Mouse (Mus musculus): Measurements from ENCODE around the gene Ybx1. TPM values are rescaled to one million over a fixed set of nuclear protein-coding genes. Genes with fewer than 3 reads are reported as not detected.

Ybx1 gene
- polyA plus RNA-seq, 1 experiment from 2014 or later = 1,193 TPM

DNA sequence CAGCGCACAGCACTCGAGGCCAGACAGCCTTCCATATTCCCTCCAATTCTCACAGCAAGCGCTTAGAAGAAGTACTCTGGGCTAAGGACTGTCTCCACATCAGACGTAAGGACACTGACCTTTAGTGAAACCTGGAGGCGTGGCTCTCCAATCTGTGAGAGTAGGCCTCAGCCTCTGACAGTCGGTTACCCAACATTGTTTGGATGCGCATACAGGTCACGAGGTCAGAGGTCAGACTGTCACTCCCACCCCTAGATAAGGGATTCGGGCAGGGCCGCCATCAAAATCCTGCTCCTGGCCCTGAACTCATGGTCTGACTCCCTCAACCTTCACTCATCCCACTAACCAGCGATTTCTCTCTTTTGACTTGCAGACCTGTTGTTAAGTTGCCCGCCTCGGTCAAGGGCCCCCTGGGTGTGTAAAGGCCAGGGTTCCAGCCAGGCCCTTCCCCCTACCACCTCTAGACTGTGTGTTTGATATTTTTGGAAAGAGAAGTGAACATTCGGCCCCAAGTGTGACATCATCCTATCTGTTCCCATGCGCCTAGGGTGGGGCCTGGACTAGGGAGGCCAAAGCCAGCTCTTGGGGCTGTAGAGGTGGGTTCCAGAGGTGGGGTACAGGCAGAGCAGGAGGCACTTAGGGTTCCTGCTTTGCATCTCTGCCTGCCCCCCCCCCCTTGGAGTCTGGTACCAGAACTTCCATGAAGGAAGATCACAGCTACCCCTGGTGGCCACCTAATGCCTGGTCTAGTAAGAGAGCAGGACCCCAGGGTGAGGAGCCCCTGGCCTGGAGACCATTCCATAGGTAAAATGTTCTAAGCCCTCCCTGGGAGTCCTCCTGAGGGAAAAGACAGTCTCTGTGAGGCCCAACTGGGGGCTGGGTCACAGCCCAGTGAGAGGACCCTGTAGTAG lies 34.8 kb downstream of the Ybx1 start:
- Histone ChIP-seq H3K9ac (ENCODE audit: low read depth, low read length) (no peak overlapping the region), H3K36me3 (ENCODE audit: control insufficient read depth, insufficient read depth, low read length) (no peaks in the 10 kb centered on the region), H3K27me3 (ENCODE audit: control insufficient read depth, insufficient read depth, low read length) (no peaks in the 10 kb centered on the region), H3K27ac (ENCODE audit: low read depth, low read length) (no peak overlapping the region), H3K4me3 (ENCODE audit: low read depth, low read length) (no peak overlapping the region), H3K4me1 (replicated peaks; ENCODE audit: control insufficient read depth, insufficient read depth, low read length) (no peaks in the 10 kb centered on the region), H3K4me2 (replicated peaks; ENCODE audit: low read depth, low read length) (no peak overlapping the region), H3K9me3 (ENCODE audit: control insufficient read depth, low read length) (no peaks in the 10 kb centered on the region)
- DNase-seq (ENCODE audit: low spot score) (no peak), ATAC-seq (ENCODE audit: low FRiP score) (0 out of 2 replicates have a peak, but pooled peaks have one; percentile 27)
- 73% methylated on average over 15 of the region's 15 CpGs for WGBS

GRCm38 (mm10) chr4:119257083-119257482 lies 37.3 kb downstream of the Ybx1 start:
- DNase-seq (ENCODE audit: low spot score) (no peak), ATAC-seq (ENCODE audit: low FRiP score) (no peak)
- no peak overlapping the region for H3K4me2 ChIP-seq (replicated peaks; ENCODE audit: low read depth, low read length)
- H3K9ac ChIP-seq (ENCODE audit: low read depth, low read length) = no peak overlapping the region
- peaks cover 6% of the 10 kb centered on the region; the same call in 1 of the 2 replicates for H3K4me1 ChIP-seq (replicated peaks; ENCODE audit: control insufficient read depth, insufficient read depth, low read length)
- WGBS = 71% methylated on average over 6 of the region's 6 CpGs
- H3K36me3 ChIP-seq (ENCODE audit: control insufficient read depth, insufficient read depth, low read length) = no peaks in the 10 kb centered on the region
- no peaks in the 10 kb centered on the region for H3K9me3 ChIP-seq (ENCODE audit: control insufficient read depth, low read length)
- no peak overlapping the region for H3K27ac ChIP-seq (ENCODE audit: low read depth, low read length)
- no peak overlapping the region for H3K4me3 ChIP-seq (ENCODE audit: low read depth, low read length)
- no peaks in the 10 kb centered on the region for H3K27me3 ChIP-seq (ENCODE audit: control insufficient read depth, insufficient read depth, low read length)

GRCm38 (mm10) chr4:119255351-119255750 lies 39.1 kb downstream of the Ybx1 start, which contains the start of gene Cldn19:
TSS of gene Cldn19 (plus strand) at chr4:119255414.
- no peaks in the 10 kb centered on the region for H3K27me3 ChIP-seq (ENCODE audit: control insufficient read depth, insufficient read depth, low read length)
- no peak within 1 kb of the TSS for H3K4me3 ChIP-seq (ENCODE audit: low read depth, low read length)
- H3K4me1 ChIP-seq (replicated peaks; ENCODE audit: control insufficient read depth, insufficient read depth, low read length) = peaks cover 6% of the 10 kb centered on the region; the same call in 1 of the 2 replicates
- H3K9me3 ChIP-seq (ENCODE audit: control insufficient read depth, low read length) = no peaks in the 10 kb centered on the region
- no peaks in the 10 kb centered on the region for H3K36me3 ChIP-seq (ENCODE audit: control insufficient read depth, insufficient read depth, low read length)
- 77% methylated on average over 12 of the region's 12 CpGs for WGBS
- no peak within 1 kb of the TSS for H3K27ac ChIP-seq (ENCODE audit: low read depth, low read length)
- DNase-seq (ENCODE audit: low spot score) = no peak
- ATAC-seq (ENCODE audit: low FRiP score) = no peak
- H3K9ac ChIP-seq (ENCODE audit: low read depth, low read length) = no peak within 1 kb of the TSS
- no peak within 1 kb of the TSS for H3K4me2 ChIP-seq (replicated peaks; ENCODE audit: low read depth, low read length)

GRCm38 (mm10) chr4:119254012-119254618 lies 40.3 kb downstream of the Ybx1 start:
- Histone ChIP-seq H3K9ac (ENCODE audit: low read depth, low read length) (peak overlapping the region; percentile 20; the same call in 1 of the 2 replicates), H3K4me3 (ENCODE audit: low read depth, low read length) (no peak overlapping the region), H3K4me2 (replicated peaks; ENCODE audit: low read depth, low read length) (no peak overlapping the region), H3K4me1 (replicated peaks; ENCODE audit: control insufficient read depth, insufficient read depth, low read length) (peaks cover 6% of the 10 kb centered on the region; the same call in 1 of the 2 replicates), H3K9me3 (ENCODE audit: control insufficient read depth, low read length) (no peaks in the 10 kb centered on the region), H3K36me3 (ENCODE audit: control insufficient read depth, insufficient read depth, low read length) (no peaks in the 10 kb centered on the region), H3K27ac (ENCODE audit: low read depth, low read length) (no peak overlapping the region), H3K27me3 (ENCODE audit: control insufficient read depth, insufficient read depth, low read length) (no peaks in the 10 kb centered on the region)
- peak; percentile 38 for DNase-seq (ENCODE audit: low spot score)
- ATAC-seq (ENCODE audit: low FRiP score) = peak; percentile 59; the same call in 1 of the 2 replicates
- 31% methylated on average over 9 of the region's 9 CpGs for WGBS

DNA sequence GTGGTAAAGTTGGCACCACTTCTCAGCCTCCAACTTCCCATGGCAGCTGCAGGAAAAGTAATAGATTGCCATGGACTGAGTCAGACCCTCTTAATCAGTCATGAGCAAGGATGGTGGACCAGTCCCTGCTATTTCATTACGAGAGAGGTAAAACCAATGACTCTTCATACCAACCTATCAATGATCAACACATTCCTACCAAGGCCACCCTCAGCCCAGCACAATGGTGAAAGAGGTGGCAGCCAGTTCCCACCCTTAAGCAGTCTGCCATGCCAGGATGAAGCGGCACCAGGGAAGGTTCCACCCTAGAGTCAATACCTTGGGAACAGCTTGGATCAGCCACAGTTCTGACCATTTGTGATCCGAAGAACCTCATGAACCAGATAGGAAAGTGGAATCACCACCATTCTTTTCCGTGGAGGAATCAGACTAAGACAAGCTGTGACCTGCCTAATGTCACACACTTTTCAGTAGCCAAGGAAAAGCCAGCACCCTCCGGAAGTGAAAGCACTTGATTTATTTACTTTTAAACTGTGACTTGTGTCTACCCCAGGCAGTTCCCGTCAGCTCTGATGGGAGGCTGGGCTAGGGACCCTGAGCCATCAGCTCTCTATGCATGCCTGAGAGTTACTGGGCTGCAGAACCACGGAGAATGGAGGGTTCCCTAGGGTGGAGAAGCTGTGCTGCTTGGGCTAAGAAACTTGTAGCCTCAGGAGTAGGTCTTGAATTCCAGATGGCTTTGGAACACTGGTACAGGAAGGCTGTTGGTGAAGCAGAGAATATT lies 42.2 kb downstream of the Ybx1 start:
- WGBS = 70% methylated on average over 7 of the region's 7 CpGs
- H3K27ac ChIP-seq (ENCODE audit: low read depth, low read length) = no peak overlapping the region
- no peak for ATAC-seq (ENCODE audit: low FRiP score)

DNA sequence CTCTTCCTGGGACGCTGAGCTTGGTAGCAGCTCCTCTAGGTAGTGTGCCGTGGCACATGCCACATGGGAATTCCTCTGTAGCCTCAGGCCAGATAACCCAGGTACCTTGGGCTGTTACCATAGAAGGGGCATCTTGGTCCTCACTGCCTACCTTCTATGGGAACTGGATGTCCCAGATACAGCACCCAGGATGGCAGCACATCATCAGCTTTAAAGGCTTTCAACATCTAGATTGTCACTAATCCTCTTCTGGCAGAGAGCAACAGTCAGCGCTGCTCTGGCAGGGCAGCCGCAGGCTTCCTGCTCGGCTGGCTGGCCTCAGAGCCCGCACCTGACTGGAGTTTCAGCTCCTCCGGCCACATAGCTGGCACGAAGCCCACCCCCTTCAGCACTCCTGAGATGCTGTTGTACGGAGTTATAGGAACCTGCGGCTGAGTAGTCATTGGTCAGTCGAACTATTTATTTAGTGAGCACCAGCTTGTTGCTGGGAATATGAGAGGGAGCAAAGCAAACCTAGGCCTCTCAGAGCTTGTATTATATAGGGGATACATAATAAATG lies 45.9 kb downstream of the Ybx1 start:
- ATAC-seq (ENCODE audit: low FRiP score) (no peak), DNase-seq (ENCODE audit: low spot score) (no peak)
- no peak overlapping the region for H3K27ac ChIP-seq (ENCODE audit: low read depth, low read length)
- no peak overlapping the region for H3K4me3 ChIP-seq (ENCODE audit: low read depth, low read length)
- H3K4me1 ChIP-seq (replicated peaks; ENCODE audit: control insufficient read depth, insufficient read depth, low read length) = no peaks in the 10 kb centered on the region
- no peak overlapping the region for H3K9ac ChIP-seq (ENCODE audit: low read depth, low read length)
- 89% methylated on average over 11 of the region's 11 CpGs for WGBS
- no peaks in the 10 kb centered on the region for H3K27me3 ChIP-seq (ENCODE audit: control insufficient read depth, insufficient read depth, low read length)
- H3K9me3 ChIP-seq (ENCODE audit: control insufficient read depth, low read length) = no peaks in the 10 kb centered on the region
- no peaks in the 10 kb centered on the region for H3K36me3 ChIP-seq (ENCODE audit: control insufficient read depth, insufficient read depth, low read length)
- H3K4me2 ChIP-seq (replicated peaks; ENCODE audit: low read depth, low read length) = no peak overlapping the region

More for the DNA sequence above, 42.2 kb downstream of the Ybx1 start:
- no peak overlapping the region for H3K4me2 ChIP-seq (replicated peaks; ENCODE audit: low read depth, low read length)
- H3K36me3 ChIP-seq (ENCODE audit: control insufficient read depth, insufficient read depth, low read length) = no peaks in the 10 kb centered on the region
- no peaks in the 10 kb centered on the region for H3K27me3 ChIP-seq (ENCODE audit: control insufficient read depth, insufficient read depth, low read length)
- H3K4me1 ChIP-seq (replicated peaks; ENCODE audit: control insufficient read depth, insufficient read depth, low read length) = peaks cover 6% of the 10 kb centered on the region; the same call in 1 of the 2 replicates
- H3K9me3 ChIP-seq (ENCODE audit: control insufficient read depth, low read length) = no peaks in the 10 kb centered on the region
- DNase-seq (ENCODE audit: low spot score) = no peak
- no peak overlapping the region for H3K9ac ChIP-seq (ENCODE audit: low read depth, low read length)
- H3K4me3 ChIP-seq (ENCODE audit: low read depth, low read length) = no peak overlapping the region

DNA sequence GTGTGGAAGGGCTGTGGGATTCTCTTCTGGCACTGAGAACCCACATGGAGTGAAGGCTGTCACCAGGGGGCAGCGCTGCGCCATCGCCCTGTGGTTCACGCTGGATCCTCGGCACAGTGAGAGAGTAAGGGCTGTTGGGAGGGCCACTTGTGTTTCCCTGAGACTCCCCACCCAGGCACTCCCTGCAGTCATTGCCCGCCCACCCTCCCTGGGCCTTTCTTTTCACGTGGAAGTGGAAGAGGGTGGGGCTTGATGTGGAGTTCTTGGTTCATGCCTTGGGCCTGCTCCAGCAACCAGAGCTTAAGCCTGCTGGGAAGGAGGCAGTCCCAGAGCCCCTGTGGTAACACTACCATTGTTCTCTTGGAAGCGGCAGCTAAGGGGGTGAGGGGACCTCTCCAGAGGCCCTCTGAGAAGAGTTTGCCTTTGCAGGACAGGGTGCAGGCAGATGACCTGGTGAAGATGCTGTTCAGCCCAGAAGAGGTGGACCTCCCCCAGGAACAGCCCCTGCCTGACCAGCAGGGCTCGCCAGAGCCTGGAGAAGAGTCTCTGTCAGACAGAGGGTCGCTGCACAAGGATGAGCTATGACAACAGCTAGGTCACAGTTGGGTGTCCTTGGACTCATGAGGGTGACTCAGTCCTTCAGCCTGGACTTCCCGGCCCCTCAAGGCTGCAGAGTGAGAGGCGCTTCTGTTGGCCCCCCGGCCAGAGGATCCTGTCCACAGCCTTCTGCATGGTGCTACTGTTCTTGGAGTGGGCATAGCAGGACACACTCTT lies 46.8 kb downstream of the Ybx1 start:
- no peak overlapping the region for H3K9ac ChIP-seq (ENCODE audit: low read depth, low read length)
- no peaks in the 10 kb centered on the region for H3K9me3 ChIP-seq (ENCODE audit: control insufficient read depth, low read length)
- H3K4me1 ChIP-seq (replicated peaks; ENCODE audit: control insufficient read depth, insufficient read depth, low read length) = no peaks in the 10 kb centered on the region
- H3K4me2 ChIP-seq (replicated peaks; ENCODE audit: low read depth, low read length) = no peak overlapping the region
- 30% methylated on average over 13 of the region's 13 CpGs for WGBS
- no peak overlapping the region for H3K27ac ChIP-seq (ENCODE audit: low read depth, low read length)
- H3K27me3 ChIP-seq (ENCODE audit: control insufficient read depth, insufficient read depth, low read length) = no peaks in the 10 kb centered on the region
- H3K36me3 ChIP-seq (ENCODE audit: control insufficient read depth, insufficient read depth, low read length) = no peaks in the 10 kb centered on the region
- ATAC-seq (ENCODE audit: low FRiP score) (peak; percentile 71), DNase-seq (ENCODE audit: low spot score) (peak; percentile 75)
- no peak overlapping the region for H3K4me3 ChIP-seq (ENCODE audit: low read depth, low read length)
